Mouse (Mus musculus) erythroblast, adult 5-6 weeks (primary cell): ENCODE measurements around the gene Rangrf. TPM values are rescaled to one million over a fixed set of nuclear protein-coding genes. Genes with fewer than 3 reads are reported as not detected.
"Not testable (repeated sequence)": the region's sequence is repeated elsewhere in the genome, so short reads cannot be mapped to it uniquely, and the experiment has no call there.

Experiments used
- ATAC-seq: replicated peaks from 2 replicates; pipeline ENCODE4 v1.8.0; 2016; ENCODE audit warnings: moderate number of reproducible peaks, mild to moderate bottlenecking, moderate TSS enrichment, inconsistent platforms; ENCODE audit not compliant: poor library complexity, low FRiP score, severe bottlenecking
- total RNA-seq, 2 experiments: library from RNA; stranded (forward) in 1 of 2; stranded (reverse) in 1 of 2; fragments of 150-400 nt in 1 of 2; fragments of 200-764, 138-1000 nt in 1 of 2; gene quantifications; 2 replicates each; pipeline versions ENCODE4 v1.2.3 to v1.2.4; 2015 to 2017; ENCODE audit warnings: low replicate concordance in 2 of 2

Gene Rangrf
- total RNA-seq, 2 experiments from 2014 or later, result 11.5 to 16.0 TPM

DNA sequence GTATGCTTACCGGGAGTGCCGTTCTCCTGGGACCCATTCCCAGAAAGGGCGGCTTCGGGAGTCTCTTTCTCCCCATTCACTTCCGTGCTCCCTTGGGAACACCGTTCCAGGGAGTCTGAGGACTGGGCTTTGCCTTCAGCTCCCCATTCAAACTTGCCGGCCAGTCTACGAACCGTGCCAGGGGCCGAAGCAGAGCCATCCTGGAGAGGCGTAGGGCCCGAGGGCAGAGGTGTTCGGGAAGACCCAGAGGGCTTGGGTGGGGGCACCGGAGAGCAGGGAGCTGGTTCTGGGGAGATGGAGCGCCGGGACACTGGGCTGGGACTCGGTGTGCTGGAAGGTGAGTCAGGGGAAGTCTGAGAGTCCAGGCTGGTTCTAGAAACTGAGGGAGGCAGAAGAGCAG is 20.6 kb downstream of the Rangrf start:
- ATAC-seq, result no peak

GRCm38 (mm10) chr11:68953903-68954302 is 21.1 kb downstream of the Rangrf start:
- no peak for ATAC-seq

- no peak for ATAC-seq
Observed at GRCm38 (mm10) chr11:68947542-68947993, 27.4 kb downstream of the Rangrf start.

- ATAC-seq, result no peak
Observed at GRCm38 (mm10) chr11:68946806-68947440, 28.1 kb downstream of the Rangrf start.

DNA sequence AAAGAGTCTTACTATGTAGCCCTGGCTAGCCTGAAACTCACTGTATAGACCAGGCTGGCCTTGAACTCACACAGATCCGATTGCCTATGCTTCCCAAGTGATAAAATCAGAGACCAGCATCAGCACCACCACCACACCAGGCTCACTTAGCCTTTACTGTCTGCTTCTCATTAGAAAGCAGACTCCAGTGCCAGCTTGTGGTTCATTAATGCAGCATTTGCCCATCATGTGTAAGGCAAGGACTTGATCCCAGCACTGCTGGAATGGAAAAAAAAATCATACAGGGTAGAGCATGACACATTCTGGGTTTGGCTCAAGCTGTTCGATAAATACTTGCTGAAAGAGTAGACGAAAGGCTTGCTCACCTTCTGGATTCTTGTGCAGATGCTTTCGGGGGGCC is 29.0 kb downstream of the Rangrf start:
- ATAC-seq, result no peak

DNA sequence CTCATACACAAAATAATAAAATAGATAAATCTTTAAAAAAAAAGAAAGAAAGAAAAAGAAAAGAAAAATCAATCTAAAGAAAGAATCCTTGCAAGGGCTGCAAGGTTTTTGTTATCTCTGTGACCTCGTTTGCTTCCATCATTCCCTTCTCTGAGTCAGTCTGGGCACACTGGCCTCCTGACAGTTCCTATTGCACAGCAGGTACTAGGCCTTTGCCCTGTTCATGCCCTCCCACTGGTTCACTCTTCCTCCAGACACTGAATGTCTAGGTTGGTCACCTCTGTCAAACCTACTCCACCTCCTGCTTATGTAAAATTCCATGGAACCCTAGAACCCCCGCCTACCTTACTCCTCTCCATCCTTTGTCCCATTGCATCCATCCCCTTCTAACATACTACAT is 29.7 kb downstream of the Rangrf start:
- no peak for ATAC-seq

DNA sequence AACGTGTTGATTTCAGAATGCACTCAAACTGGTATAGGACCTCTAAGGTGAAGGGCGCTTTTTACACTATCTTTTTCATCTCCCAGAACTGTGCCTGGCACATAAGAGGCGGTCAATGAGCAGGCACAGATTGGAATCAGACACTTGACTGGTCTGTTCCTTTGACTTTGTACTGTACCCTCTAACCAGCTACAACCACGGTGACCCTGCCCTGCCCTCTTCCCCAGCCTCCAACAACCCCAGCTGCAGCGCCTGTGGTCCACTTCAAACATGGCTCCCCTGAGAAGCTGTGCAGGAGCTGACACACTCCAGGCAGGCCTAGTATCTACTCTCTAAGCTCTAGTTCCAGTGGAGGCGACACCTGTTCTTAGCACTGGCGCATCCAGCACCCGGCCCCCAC is 32.3 kb downstream of the Rangrf start:
- ATAC-seq, result no peak

DNA sequence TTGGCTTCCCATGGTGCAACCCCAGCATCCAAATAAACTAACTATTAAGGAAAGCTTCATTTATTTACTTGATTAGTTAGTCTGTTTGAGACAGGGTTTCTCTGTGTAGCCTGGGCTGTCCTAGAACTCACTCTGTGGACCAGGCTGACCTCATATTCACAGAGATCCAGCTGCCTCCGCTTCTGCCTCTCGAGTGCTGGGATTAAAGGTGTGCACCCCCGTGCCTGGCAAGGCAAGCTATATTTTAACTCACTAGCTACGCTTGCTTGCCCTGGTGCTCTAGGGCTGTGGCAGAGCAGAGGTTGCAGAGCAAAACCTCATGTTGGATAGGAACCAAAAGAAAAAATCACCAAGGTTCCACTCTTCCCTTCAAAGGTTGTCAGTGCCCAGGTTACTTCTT is 34.5 kb downstream of the Rangrf start:
- ATAC-seq, result no peak

DNA sequence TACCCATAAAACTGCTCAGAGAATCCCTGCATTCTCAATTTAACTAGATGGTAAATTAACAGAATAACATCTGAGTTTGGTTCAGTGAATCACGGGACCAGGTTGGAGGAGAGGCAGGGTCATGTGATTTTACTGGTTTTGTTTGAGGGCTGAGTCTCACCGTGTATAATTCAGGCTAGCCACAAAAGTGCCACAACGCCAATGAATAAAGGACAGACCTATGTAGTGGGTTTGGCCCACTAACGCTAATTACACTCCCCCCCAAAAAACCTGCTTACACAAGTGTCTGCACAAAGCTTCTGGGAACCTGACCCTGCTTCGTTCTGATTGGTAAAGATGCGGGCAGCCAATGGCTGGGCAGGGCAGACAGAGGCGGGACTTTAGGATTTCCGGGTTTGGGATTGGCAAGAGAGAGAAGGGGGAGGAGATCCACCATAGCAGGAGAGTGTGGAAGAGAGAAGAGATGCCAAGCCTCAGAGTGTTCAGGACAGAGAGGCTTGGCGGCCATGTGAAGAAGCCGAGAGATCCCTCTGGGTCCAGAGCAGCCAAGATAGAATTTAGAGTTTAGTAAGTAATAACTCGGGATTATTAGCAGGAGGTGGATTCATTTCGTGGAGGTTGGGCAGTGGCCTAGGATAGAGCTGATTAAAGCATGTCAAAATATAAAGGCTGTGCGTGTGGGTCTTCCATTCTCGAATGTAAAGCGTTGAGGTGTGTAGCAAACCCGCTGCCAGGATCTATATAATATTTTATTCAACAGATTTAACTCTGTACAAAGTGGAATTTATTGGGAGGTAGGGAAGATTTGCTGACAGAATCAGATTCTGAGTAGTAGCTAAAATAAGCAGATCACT is 35.3 kb downstream of the Rangrf start:
- peak; percentile 96 for ATAC-seq

GRCm38 (mm10) chr11:68936951-68937350 is 38.0 kb downstream of the Rangrf start:
- ATAC-seq, result not testable (repeated sequence)

DNA sequence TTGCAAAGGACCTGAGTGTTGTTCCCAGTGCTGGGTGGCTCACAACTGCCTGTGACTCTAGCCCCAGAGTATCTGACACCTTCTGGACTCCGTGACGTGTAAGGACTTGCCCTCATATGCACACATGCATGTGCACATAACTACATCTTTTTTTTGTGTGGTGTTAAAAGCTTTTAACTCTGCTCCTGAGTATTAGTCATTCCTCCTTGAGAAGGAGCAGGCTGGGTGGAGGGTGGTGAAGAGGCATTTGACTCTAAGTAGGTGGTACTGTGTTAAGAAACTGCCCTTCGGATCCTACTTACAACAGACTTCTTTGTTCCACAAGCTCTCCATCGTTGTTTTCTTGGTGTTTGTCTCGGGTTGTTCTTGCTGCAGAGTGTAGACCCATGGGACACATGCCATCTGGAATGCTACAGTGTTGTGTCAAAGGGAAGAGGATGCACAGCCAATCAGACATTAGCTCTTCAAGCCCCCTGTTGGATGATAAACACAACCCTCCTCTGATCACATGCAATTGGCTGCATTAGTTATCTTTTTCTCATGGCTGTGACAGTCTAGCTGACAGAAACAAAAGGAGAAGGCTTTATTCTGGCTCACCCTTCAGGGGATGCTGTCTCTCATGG is 41.0 kb downstream of the Rangrf start:
- ATAC-seq, result no peak

GRCm38 (mm10) chr11:68929947-68930346 is 45.0 kb downstream of the Rangrf start:
- ATAC-seq, result no peak

- ATAC-seq, result no peak
Observed at GRCm38 (mm10) chr11:68926981-68927380, 48.0 kb downstream of the Rangrf start, which contains the start of gene Odf4. Gene Odf4, minus strand, starts transcription at chr11:68927081.

- ATAC-seq, result no peak
Observed at GRCm38 (mm10) chr11:68924749-68925148, 50.2 kb downstream of the Rangrf start.

DNA sequence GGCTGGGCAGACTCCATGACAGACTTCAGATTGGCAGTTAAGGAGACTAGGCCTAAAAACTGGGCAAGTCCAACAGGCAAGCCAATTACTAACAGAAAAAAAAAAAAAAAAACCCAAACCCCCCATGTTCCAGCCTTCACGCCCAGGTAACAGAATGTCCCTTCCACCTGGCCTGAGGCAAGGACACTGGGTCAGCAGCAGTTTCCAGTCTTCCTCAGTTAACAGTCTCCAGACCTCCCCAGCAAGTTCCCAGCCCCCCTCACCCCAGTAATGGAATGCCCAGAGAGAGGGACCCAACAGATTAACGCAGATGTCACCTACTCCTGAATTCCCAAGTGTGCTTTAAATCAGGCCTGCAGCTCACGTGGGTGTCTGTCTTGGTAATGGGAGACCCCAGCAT is 51.8 kb downstream of the Rangrf start:
- ATAC-seq, result no peak

Other genes starting within 250 kb of the Rangrf start
- gene Ndel1, start 103.3 kb downstream of the Rangrf start, total RNA-seq (2015; ENCODE audit: low replicate concordance), result 26.3 and 30.7 TPM in 2 replicates
- gene Ndel1, start 103.3 kb downstream of the Rangrf start, total RNA-seq (2017; ENCODE audit: low replicate concordance), result 54.4 and 55.6 TPM in 2 replicates
- not detected in 2 replicates for gene Rnf222, start 86.6 kb downstream of the Rangrf start, total RNA-seq (2015; ENCODE audit: low replicate concordance)
- gene Rnf222, start 86.6 kb downstream of the Rangrf start, total RNA-seq (2017; ENCODE audit: low replicate concordance), result not detected in 2 replicates
- 757 and 872 TPM in 2 replicates for gene Rpl26, start 73.6 kb downstream of the Rangrf start, total RNA-seq (2015; ENCODE audit: low replicate concordance)
- 762 and 834 TPM in 2 replicates for gene Rpl26, start 73.6 kb downstream of the Rangrf start, total RNA-seq (2017; ENCODE audit: low replicate concordance)
- gene Odf4, start 48.1 kb downstream of the Rangrf start, total RNA-seq (2015; ENCODE audit: low replicate concordance), result not detected in 2 replicates
- not detected in 2 replicates for gene Odf4, start 48.1 kb downstream of the Rangrf start, total RNA-seq (2017; ENCODE audit: low replicate concordance)
- not detected in 2 replicates for gene Arhgef15, start 17.7 kb downstream of the Rangrf start, total RNA-seq (2015; ENCODE audit: low replicate concordance)
- not detected in 2 replicates for gene Arhgef15, start 17.7 kb downstream of the Rangrf start, total RNA-seq (2017; ENCODE audit: low replicate concordance)
- 0.84 and 8.3 TPM in 2 replicates for gene Slc25a35, start 7.1 kb downstream of the Rangrf start, total RNA-seq (2015; ENCODE audit: low replicate concordance)
- 0.94 TPM in 1 of 2 replicates, not detected in the other for gene Slc25a35, start 7.1 kb downstream of the Rangrf start, total RNA-seq (2017; ENCODE audit: low replicate concordance)
- gene Pfas, start 33.3 kb upstream of the Rangrf start, total RNA-seq (2015; ENCODE audit: low replicate concordance), result 19.6 and 51.7 TPM in 2 replicates
- 18.3 and 36.7 TPM in 2 replicates for gene Pfas, start 33.3 kb upstream of the Rangrf start, total RNA-seq (2017; ENCODE audit: low replicate concordance)
- 14.4 and 26.5 TPM in 2 replicates for gene Ctc1, start 40.7 kb upstream of the Rangrf start, total RNA-seq (2015; ENCODE audit: low replicate concordance)
- gene Ctc1, start 40.7 kb upstream of the Rangrf start, total RNA-seq (2017; ENCODE audit: low replicate concordance), result 6.4 and 8.9 TPM in 2 replicates
- gene Aurkb, start 70.5 kb upstream of the Rangrf start, total RNA-seq (2015; ENCODE audit: low replicate concordance), result 32.9 and 35.3 TPM in 2 replicates
- gene Aurkb, start 70.5 kb upstream of the Rangrf start, total RNA-seq (2017; ENCODE audit: low replicate concordance), result 74.0 and 102 TPM in 2 replicates
- 2.5 and 3.1 TPM in 2 replicates for gene Borcs6, start 84.5 kb upstream of the Rangrf start, total RNA-seq (2015; ENCODE audit: low replicate concordance)
- gene Borcs6, start 84.5 kb upstream of the Rangrf start, total RNA-seq (2017; ENCODE audit: low replicate concordance), result 1.0 and 4.7 TPM in 2 replicates
- gene Tmem107, start 95.6 kb upstream of the Rangrf start, total RNA-seq (2015; ENCODE audit: low replicate concordance), result 2.3 and 6.1 TPM in 2 replicates
- gene Tmem107, start 95.6 kb upstream of the Rangrf start, total RNA-seq (2017; ENCODE audit: low replicate concordance), result 2.9 and 3.9 TPM in 2 replicates
- gene Vamp2, start 113.3 kb upstream of the Rangrf start, total RNA-seq (2015; ENCODE audit: low replicate concordance), result 50.3 and 58.7 TPM in 2 replicates
- gene Vamp2, start 113.3 kb upstream of the Rangrf start, total RNA-seq (2017; ENCODE audit: low replicate concordance), result 12.4 and 17.8 TPM in 2 replicates
- gene Per1, start 120.0 kb upstream of the Rangrf start, total RNA-seq (2015; ENCODE audit: low replicate concordance), result 2.3 and 3.1 TPM in 2 replicates
- gene Per1, start 120.0 kb upstream of the Rangrf start, total RNA-seq (2017; ENCODE audit: low replicate concordance), result 1.7 and 1.9 TPM in 2 replicates
- gene Hes7, start 145.2 kb upstream of the Rangrf start, total RNA-seq (2015; ENCODE audit: low replicate concordance), result not detected in 2 replicates
- gene Hes7, start 145.2 kb upstream of the Rangrf start, total RNA-seq (2017; ENCODE audit: low replicate concordance), result not detected in 2 replicates
- not detected in 2 replicates for gene 9130213A22Rik, start 147.4 kb upstream of the Rangrf start, total RNA-seq (2015; ENCODE audit: low replicate concordance)
- gene 9130213A22Rik, start 147.4 kb upstream of the Rangrf start, total RNA-seq (2017; ENCODE audit: low replicate concordance), result not detected in 2 replicates
- not detected in 2 replicates for gene Aloxe3, start 150.7 kb upstream of the Rangrf start, total RNA-seq (2015; ENCODE audit: low replicate concordance)
- 0.51 TPM in 1 of 2 replicates, not detected in the other for gene Aloxe3, start 150.7 kb upstream of the Rangrf start, total RNA-seq (2017; ENCODE audit: low replicate concordance)
- gene Alox12b, start 181.8 kb upstream of the Rangrf start, total RNA-seq (2015; ENCODE audit: low replicate concordance), result not detected in 2 replicates
- not detected in 2 replicates for gene Alox12b, start 181.8 kb upstream of the Rangrf start, total RNA-seq (2017; ENCODE audit: low replicate concordance)
- not detected in 2 replicates for gene Alox8, start 222.7 kb upstream of the Rangrf start, total RNA-seq (2015; ENCODE audit: low replicate concordance)
- 0.34 TPM in 1 of 2 replicates, not detected in the other for gene Alox8, start 222.7 kb upstream of the Rangrf start, total RNA-seq (2017; ENCODE audit: low replicate concordance)